Mouse (Mus musculus): ENCODE results near the gene Gm3285. TPM values are rescaled to one million over a fixed set of nuclear protein-coding genes. Genes with fewer than 3 reads are reported as not detected.
A peak's percentile ranks its signal among the peaks of the same experiment; 100 is the strongest.

Gene Gm3285
- total RNA-seq (2021) = not detected
- long read RNA-seq, experiment 1 = 0 reads
- long read RNA-seq, experiment 2 = 0 reads

- no peak for DNase-seq
- intact Hi-C loops (cut with DNase I) = no loop called here
Observed at GRCm38 (mm10) chr10:77861675-77862074, at the start of gene Gm3285. Gene Gm3285 (plus strand): TSS chr10:77861975.

GRCm38 (mm10) chr10:77814382-77814781 is 47.4 kb upstream of the Gm3285 start, which contains the start of gene Gm2696:
Gene Gm2696 (plus strand): TSS chr10:77814682.
- no peak for DNase-seq
- intact Hi-C loops (cut with DNase I) = no loop called here

- intact Hi-C loops (cut with DNase I) = no loop called here
- DNase-seq = no peak
Observed at GRCm38 (mm10) chr10:77815514-77815913, 46.3 kb upstream of the Gm3285 start.

GRCm38 (mm10) chr10:77818523-77818922 is 43.3 kb upstream of the Gm3285 start:
- intact Hi-C loops (cut with DNase I) = no loop called here
- no peak for DNase-seq

- intact Hi-C loops (cut with DNase I) = no loop called here
Observed at GRCm38 (mm10) chr10:77819203-77819602, 42.6 kb upstream of the Gm3285 start.

GRCm38 (mm10) chr10:77826951-77827350 is 34.8 kb upstream of the Gm3285 start, which contains the start of gene Krtap10-4:
Gene Krtap10-4 (minus strand): TSS chr10:77827095.
- intact Hi-C loops (cut with DNase I) = no loop called here
- DNase-seq = no peak

More at GRCm38 (mm10) chr10:77819203-77819602, 42.6 kb upstream of the Gm3285 start:
- DNase-seq = no peak

GRCm38 (mm10) chr10:77835647-77836046 is 26.1 kb upstream of the Gm3285 start, which contains the start of gene Krtap10-10:
Gene Krtap10-10 (plus strand): TSS chr10:77835947.
- DNase-seq = no peak
- intact Hi-C loops (cut with DNase I) = no loop called here

- no peak for DNase-seq
- intact Hi-C loops (cut with DNase I) = no loop called here
Observed at GRCm38 (mm10) chr10:77839006-77839405, 22.8 kb upstream of the Gm3285 start.

GRCm38 (mm10) chr10:77846503-77846902 is 15.3 kb upstream of the Gm3285 start, which contains the start of gene Gm36176:
Gene Gm36176 (plus strand): TSS chr10:77846803.
- intact Hi-C loops (cut with DNase I) = no loop called here
- DNase-seq = no peak

- no peak for DNase-seq
- intact Hi-C loops (cut with DNase I) = no loop called here
Observed at GRCm38 (mm10) chr10:77846961-77847360, 14.8 kb upstream of the Gm3285 start.

DNA sequence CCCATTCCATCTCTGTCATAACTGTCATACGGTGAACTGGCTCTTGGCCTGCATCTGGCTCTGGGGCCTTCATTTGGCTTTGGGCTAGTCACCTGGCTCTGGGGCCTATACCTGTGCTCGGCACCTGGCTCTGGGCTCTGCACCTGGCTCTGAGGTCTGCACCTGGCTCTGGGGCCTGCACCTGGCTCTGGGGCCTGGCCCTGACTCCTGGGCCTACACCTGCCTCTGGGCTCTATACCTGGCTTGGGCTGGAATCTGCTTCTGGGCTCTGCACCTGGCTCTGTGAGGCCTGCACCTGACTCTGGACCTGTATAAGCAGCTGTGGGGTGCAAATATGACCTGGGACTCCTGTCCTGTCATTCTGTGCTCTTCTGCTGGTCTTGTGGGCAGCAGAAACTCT is 14.2 kb upstream of the Gm3285 start:
- intact Hi-C loops (cut with DNase I) = no loop called here
- DNase-seq = no peak

- intact Hi-C loops (cut with DNase I) = no loop called here
Observed at GRCm38 (mm10) chr10:77852559-77852958, 9.2 kb upstream of the Gm3285 start, which contains the start of gene Gm10318. Gene Gm10318 (plus strand): TSS chr10:77852859.

GRCm38 (mm10) chr10:77864067-77864761 is 2.4 kb downstream of the Gm3285 start:
- intact Hi-C loops (cut with DNase I) = no loop called here
- no peak for DNase-seq

More at GRCm38 (mm10) chr10:77852559-77852958, 9.2 kb upstream of the Gm3285 start, which contains the start of gene Gm10318:
- DNase-seq = no peak

DNA sequence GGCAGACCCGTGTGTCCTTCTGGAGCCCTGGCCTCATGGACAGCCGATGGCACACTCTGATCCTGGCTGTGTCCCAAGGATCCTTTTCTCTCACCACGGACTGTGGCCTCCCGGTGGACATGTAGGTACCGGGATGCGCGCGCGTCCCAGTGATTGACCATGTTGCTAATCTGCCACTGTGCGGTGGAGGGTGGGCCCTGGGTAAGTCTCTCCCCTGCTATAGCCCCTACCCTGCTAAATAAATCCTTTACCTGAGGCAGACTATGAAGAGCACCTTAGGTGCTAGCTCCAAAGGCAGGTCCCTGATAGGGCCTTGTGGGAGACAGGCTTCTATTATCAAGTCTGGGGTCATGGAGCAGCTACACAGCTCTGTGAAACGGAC is 3.0 kb downstream of the Gm3285 start:
- no peak for DNase-seq
- intact Hi-C loops (cut with DNase I) = no loop called here

- no peak for DNase-seq
- intact Hi-C loops (cut with DNase I) = no loop called here
Observed at GRCm38 (mm10) chr10:77867546-77867945, 5.8 kb downstream of the Gm3285 start.

GRCm38 (mm10) chr10:77869651-77870050 is 7.9 kb downstream of the Gm3285 start:
- intact Hi-C loops (cut with DNase I) = no loop called here
- DNase-seq = no peak

DNA sequence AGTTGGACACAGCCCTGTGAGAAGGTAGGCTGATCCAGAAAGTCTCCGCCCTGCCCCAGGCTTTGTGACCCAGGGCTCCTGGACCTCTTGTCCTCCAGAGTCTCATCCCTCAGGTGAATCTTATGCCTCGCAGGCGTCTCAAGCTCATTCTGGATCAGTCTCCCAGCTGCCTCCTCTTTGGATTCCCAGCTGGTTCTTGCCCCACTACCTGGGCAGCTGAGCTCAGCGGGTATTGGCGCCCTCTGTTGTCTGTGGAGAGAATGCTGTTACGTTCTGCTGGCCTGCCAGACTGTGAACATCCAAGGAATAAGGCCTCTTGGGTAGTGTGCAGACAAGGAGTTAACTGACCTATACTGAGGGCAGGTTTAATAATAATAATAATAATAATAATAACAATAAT is 17.2 kb downstream of the Gm3285 start:
- DNase-seq = peak in 1 of 2 experiments; percentile 14
- intact Hi-C loops (cut with DNase I) = loop anchor here (5.0 kb wide), 1 partner anchor 252 kb away; no protein-coding TSS in a partner anchor

DNA sequence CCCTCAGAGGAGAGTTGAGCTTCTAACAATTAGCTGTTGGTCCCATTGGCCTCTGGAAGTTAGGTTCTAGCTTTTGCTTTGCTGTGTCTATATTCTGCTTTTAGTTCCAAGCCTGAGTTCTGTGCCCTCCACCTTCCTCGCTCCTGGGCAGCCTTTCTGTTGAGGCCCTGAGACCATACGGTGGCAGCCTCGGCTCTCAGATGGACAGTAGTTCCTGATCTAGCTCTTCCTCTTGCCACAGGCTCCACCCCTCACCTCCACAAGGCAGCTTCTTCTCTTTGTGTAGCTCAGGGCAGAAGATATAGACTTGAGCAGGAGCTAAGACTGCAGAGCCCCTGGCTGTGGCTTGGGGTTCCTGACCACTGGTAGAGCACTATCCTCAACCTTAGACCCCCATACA is 18.5 kb downstream of the Gm3285 start:
- DNase-seq = no peak
- intact Hi-C loops (cut with DNase I) = loop anchor here (10.0 kb wide), 1 partner anchor 356 kb away; no protein-coding TSS in a partner anchor

DNA sequence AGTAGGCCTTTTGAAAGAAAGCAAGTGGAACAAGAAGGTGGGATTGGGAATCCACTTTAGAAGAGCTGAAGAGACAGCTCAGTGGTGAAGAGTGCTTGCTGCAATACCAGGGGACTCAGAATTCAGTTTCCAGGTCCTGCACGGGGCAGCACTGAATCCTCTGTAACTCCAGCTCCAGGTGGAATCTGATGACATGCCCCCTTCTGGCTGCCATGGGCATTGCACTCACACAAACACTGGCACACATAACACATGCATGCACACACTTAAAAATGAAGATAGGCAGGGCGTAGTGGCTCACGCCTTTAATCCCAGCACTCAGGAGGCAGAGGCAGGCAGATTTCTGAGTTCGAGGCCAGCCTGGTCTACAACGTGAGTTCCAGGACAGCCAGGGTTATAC is 20.8 kb downstream of the Gm3285 start:
- intact Hi-C loops (cut with DNase I) = loop anchor here (10.0 kb wide), 1 partner anchor 358 kb away; no protein-coding TSS in a partner anchor
- no peak for DNase-seq

DNA sequence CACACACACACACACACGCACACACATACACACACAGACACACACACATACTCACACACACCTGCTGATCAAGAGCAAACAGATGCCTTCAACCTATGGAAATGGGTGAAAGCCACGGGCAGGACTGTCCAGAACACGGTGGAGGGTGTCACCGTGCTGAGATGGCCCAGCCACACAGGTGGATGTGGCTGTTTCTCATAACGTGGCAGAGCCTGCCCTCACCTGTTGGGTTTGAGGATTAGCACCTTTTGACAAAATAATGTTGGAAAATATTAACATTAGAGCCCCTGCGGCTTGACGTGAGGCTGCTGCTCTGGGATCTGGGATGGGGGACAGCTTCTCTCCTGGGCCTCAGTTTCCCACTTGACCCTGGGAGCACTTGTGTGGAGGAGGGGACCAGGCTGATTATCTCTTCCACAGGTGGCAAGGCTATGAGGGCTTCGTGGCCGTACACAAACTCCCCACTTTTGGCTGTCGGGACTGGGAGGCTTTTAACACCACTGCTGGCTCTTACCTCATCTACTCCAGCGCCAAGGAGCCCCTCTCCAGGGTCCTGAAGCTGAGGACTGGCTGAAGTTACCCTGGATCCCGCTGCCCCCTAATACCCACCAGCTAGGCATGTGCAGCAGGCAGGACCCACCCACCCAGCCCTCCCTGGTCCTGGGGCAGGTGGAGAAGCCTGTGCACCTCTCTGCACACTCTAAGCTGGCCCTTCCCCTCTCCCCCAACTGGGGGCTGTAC is 24.4 kb downstream of the Gm3285 start:
- intact Hi-C loops (cut with DNase I) = loop anchor here (10.0 kb wide), 1 partner anchor 361 kb away; no protein-coding TSS in a partner anchor

GRCm38 (mm10) chr10:77890987-77891565 is 29.3 kb downstream of the Gm3285 start:
- intact Hi-C loops (cut with DNase I) = no loop called here

More for the DNA sequence above, 24.4 kb downstream of the Gm3285 start:
- DNase-seq = no peak

More at GRCm38 (mm10) chr10:77890987-77891565, 29.3 kb downstream of the Gm3285 start:
- DNase-seq = no peak
